Mouse (Mus musculus) erythroblast, embryonic 14.5 days (primary cell): ENCODE data around the gene 1600014C23Rik.

Source experiments
- GATA1 ChIP-seq: IDR thresholded peaks from 2 replicates; pipeline ENCODE4 v1.6.1; 2012; ENCODE audit warnings: low read length, inconsistent platforms, mixed read lengths
- TAL1 ChIP-seq: IDR thresholded peaks from 3 replicates; pipeline ENCODE4 v1.6.1; 2012; ENCODE audit warnings: low read length, inconsistent platforms, mixed read lengths

GRCm38 (mm10) chr17:45747293-45747692 is 13.6 kb upstream of the 1600014C23Rik start:
- TF ChIP-seq GATA1 (no peak), TAL1 (no peak)
